Mouse (Mus musculus) cerebellum, adult 2 months (tissue): ENCODE measurements around the gene P2rx2. TPM values are rescaled to one million over a fixed set of nuclear protein-coding genes. Genes with fewer than 3 reads are reported as not detected.
A peak's percentile ranks its signal among the peaks of the same experiment; 100 is the strongest.

ENCODE experiments used
- DNase-seq, 2 experiments: peaks; one replicate each; pipeline ENCODE4 v3.0.0; 2021
- H3K27ac ChIP-seq: fragments of 200-500 bp; 2 replicates; pipeline ENCODE4 v1.5.1; 2012; ENCODE audit warnings: low read length, control low read depth, inconsistent platforms; ENCODE audit not compliant: insufficient read depth
- H3K27me3 ChIP-seq: fragments of 200-500 bp; 2 replicates; pipeline ENCODE4 v1.6.1; 2012; ENCODE audit warnings: inconsistent platforms, mild to moderate bottlenecking, low read length, moderate library complexity; ENCODE audit not compliant: control insufficient read depth, insufficient read depth
- H3K4me1 ChIP-seq: fragments of 200-500 bp; 2 replicates; pipeline ENCODE4 v1.6.1; 2011; ENCODE audit warnings: low read length; ENCODE audit not compliant: control insufficient read depth, insufficient read depth
- H3K4me3 ChIP-seq: fragments of 200-500 bp; replicated peaks from 2 replicates; pipeline ENCODE3; 2011; ENCODE audit warnings: mild to moderate bottlenecking, low read depth, low read length, control low read depth; ENCODE audit not compliant: insufficient read depth
- CTCF ChIP-seq: fragments of 200-500 bp; IDR thresholded peaks from 2 replicates; pipeline ENCODE4 v1.5.1; 2011; ENCODE audit warnings: low read depth, mild to moderate bottlenecking, control low read depth, low read length, moderate library complexity, borderline replicate concordance; ENCODE audit not compliant: insufficient read depth
- POLR2A ChIP-seq: fragments of 200-500 bp; IDR thresholded peaks from 2 replicates; pipeline ENCODE4 v1.6.1; 2011; ENCODE audit warnings: low read length, control low read depth, borderline replicate concordance; ENCODE audit not compliant: insufficient read depth
- WGBS: fragments of 180-500 bp; shearing (Covaris S2); methylation state at CpG from one replicate; pipeline ENCODE4 v1.1.7; 2018; 5-methylcytosine and 5-hydroxymethylcytosine counted together
- polyA plus RNA-seq: library from polyadenylated mRNA; depleted of rRNA; stranded (reverse); fragments of >200 nt; gene quantifications from 2 replicates; pipeline ENCODE4 v1.2.3, GENCODE M21; 2012; rRNA removed

P2rx2 gene
- polyA plus RNA-seq, 1 experiment: 0.26 TPM

- WGBS: 16% methylated on average over 7 of the region's 7 CpGs
- no peaks in the 10 kb centered on the region for H3K27me3 ChIP-seq
- DNase-seq: peak in 1 of 2 experiments; percentile 22
- H3K27ac ChIP-seq: no peak overlapping the region
- no peak for TF ChIP-seq CTCF
- no peak for TF ChIP-seq POLR2A
- H3K4me1 ChIP-seq: no peaks in the 10 kb centered on the region
- no peak overlapping the region for H3K4me3 ChIP-seq
Measured at GRCm38 (mm10) chr5:110308861-110309260, 34.2 kb downstream of the P2rx2 start.

- H3K4me3 ChIP-seq: no peak overlapping the region
- H3K4me1 ChIP-seq: no peaks in the 10 kb centered on the region
- no peaks in the 10 kb centered on the region for H3K27me3 ChIP-seq
- no peak for DNase-seq
- no peak overlapping the region for H3K27ac ChIP-seq
- 94% methylated on average over 2 of the region's 2 CpGs for WGBS
- TF ChIP-seq CTCF: no peak
- TF ChIP-seq POLR2A: no peak
Measured at GRCm38 (mm10) chr5:110300591-110300990, 42.4 kb downstream of the P2rx2 start.

- TF ChIP-seq POLR2A (no peak), CTCF (no peak)
- 97% methylated on average over 1 of the region's 1 CpGs for WGBS
- no peak for DNase-seq
Measured at GRCm38 (mm10) chr5:110296637-110297036, 46.4 kb downstream of the P2rx2 start.

GRCm38 (mm10) chr5:110291649-110292048 lies 51.4 kb downstream of the P2rx2 start:
- no peaks in the 10 kb centered on the region for H3K4me1 ChIP-seq
- no peak overlapping the region for H3K4me3 ChIP-seq
- H3K27ac ChIP-seq: no peak overlapping the region
- no peak for DNase-seq
- WGBS: 94% methylated on average over 1 of the region's 1 CpGs
- no peak for TF ChIP-seq CTCF
- no peaks in the 10 kb centered on the region for H3K27me3 ChIP-seq

More at GRCm38 (mm10) chr5:110296637-110297036, 46.4 kb downstream of the P2rx2 start:
- no peak overlapping the region for H3K27ac ChIP-seq
- no peak overlapping the region for H3K4me3 ChIP-seq
- no peaks in the 10 kb centered on the region for H3K4me1 ChIP-seq
- H3K27me3 ChIP-seq: no peaks in the 10 kb centered on the region

Other genes with a start within 250 kb of the P2rx2 start
- 0.78 and 0.79 TPM in 2 replicates for gene Gm35315, start 248.8 kb downstream of the P2rx2 start, polyA plus RNA-seq
- gene Plcxd1, start 243.2 kb downstream of the P2rx2 start, polyA plus RNA-seq: 7.2 and 7.8 TPM in 2 replicates
- 145 and 152 TPM in 2 replicates for gene Gtpbp6, start 235.0 kb downstream of the P2rx2 start, polyA plus RNA-seq
- gene Zfp605, start 233.1 kb downstream of the P2rx2 start, polyA plus RNA-seq: 7.0 and 7.5 TPM in 2 replicates
- gene Chfr, start 207.4 kb downstream of the P2rx2 start, polyA plus RNA-seq: 100 and 105 TPM in 2 replicates
- gene Golga3, start 166.5 kb downstream of the P2rx2 start, polyA plus RNA-seq: 21.7 and 22.5 TPM in 2 replicates
- 22.8 and 23.5 TPM in 2 replicates for gene Ankle2, start 112.2 kb downstream of the P2rx2 start, polyA plus RNA-seq
- 39.7 and 41.6 TPM in 2 replicates for gene Pgam5, start 73.3 kb downstream of the P2rx2 start, polyA plus RNA-seq
- gene Pxmp2, start 57.0 kb downstream of the P2rx2 start, polyA plus RNA-seq: 9.5 and 9.9 TPM in 2 replicates
- 1.3 and 1.6 TPM in 2 replicates for gene Pole, start 56.9 kb downstream of the P2rx2 start, polyA plus RNA-seq
- gene Lrcol1, start 1.5 kb upstream of the P2rx2 start, polyA plus RNA-seq: not detected in 2 replicates
- 65.4 and 72.7 TPM in 2 replicates for gene Fbrsl1, start 105.3 kb upstream of the P2rx2 start, polyA plus RNA-seq
- gene Galnt9, start 201.1 kb upstream of the P2rx2 start, polyA plus RNA-seq: 102 and 107 TPM in 2 replicates